Mouse (Mus musculus) MEL (cell line): Measurements from ENCODE around the gene Fbxo5. TPM values are rescaled to one million over a fixed set of nuclear protein-coding genes. Genes with fewer than 3 reads are reported as not detected.

ENCODE experiments used
- DNase-seq: peaks from one replicate; pipeline ENCODE4 v3.0.0; 2011; ENCODE audit warnings: low read depth, low spot score
- H3K27ac ChIP-seq: 2 replicates; pipeline ENCODE4 v1.5.1; 2012; ENCODE audit warnings: low read depth, mild to moderate bottlenecking, control low read depth, low read length, moderate library complexity; ENCODE audit not compliant: control insufficient read depth
- H3K27me3 ChIP-seq, 2 experiments: fragments of 150-350 bp in 1 of 2; sonication (generic) in 1 of 2; 2 replicates each; pipeline ENCODE4 v1.6.1; 2012; ENCODE audit warnings: low read length in 2 of 2, mild to moderate bottlenecking in 2 of 2, improper control_type of control experiment in 1 of 2, moderate library complexity in 1 of 2; ENCODE audit not compliant: insufficient read depth in 2 of 2, control insufficient read depth in 1 of 2
- H3K36me3 ChIP-seq, 2 experiments: 2 replicates each; pipeline ENCODE4 v1.6.1; 2012 to 2014; ENCODE audit warnings: low read length in 2 of 2, improper control_type of control experiment in 1 of 2, inconsistent platforms in 1 of 2, mild to moderate bottlenecking in 1 of 2; ENCODE audit not compliant: insufficient read depth in 2 of 2, control insufficient read depth in 1 of 2
- H3K4me1 ChIP-seq, 2 experiments: fragments of 150-350 bp in 1 of 2; sonication (generic) in 1 of 2; 2 replicates each; pipeline ENCODE4 v1.6.1; 2012; ENCODE audit warnings: low read length in 2 of 2, improper control_type of control experiment in 1 of 2, mild to moderate bottlenecking in 1 of 2; ENCODE audit not compliant: insufficient read depth in 2 of 2, control insufficient read depth in 1 of 2
- H3K4me3 ChIP-seq, 2 experiments: fragments of 150-350 bp in 1 of 2; sonication (generic) in 1 of 2; 2 replicates each; pipeline ENCODE4 v1.5.1; 2012; ENCODE audit warnings: low read depth in 2 of 2, low read length in 2 of 2, mild to moderate bottlenecking in 2 of 2, moderate library complexity in 2 of 2, control low read depth in 1 of 2, improper control_type of control experiment in 1 of 2; ENCODE audit not compliant: control insufficient read depth in 1 of 2, insufficient read depth in 1 of 2
- H3K79me2 ChIP-seq: 2 replicates; pipeline ENCODE4 v1.6.1; 2012; ENCODE audit warnings: mild to moderate bottlenecking, low read length, moderate library complexity; ENCODE audit not compliant: control insufficient read depth, poor library complexity, insufficient read depth
- H3K9ac ChIP-seq: 2 replicates; pipeline ENCODE4 v1.6.1; 2012; ENCODE audit warnings: low read depth, mild to moderate bottlenecking, control low read depth, low read length, moderate library complexity; ENCODE audit not compliant: control insufficient read depth, poor library complexity, severe bottlenecking
- H3K9me3 ChIP-seq: fragments of 150-350 bp; sonication (generic); replicated peaks from 2 replicates; pipeline ENCODE4 v1.6.1; 2012; ENCODE audit warnings: mild to moderate bottlenecking, low read length, improper control_type of control experiment, moderate library complexity; ENCODE audit not compliant: insufficient read depth
- CHD1 ChIP-seq: IDR thresholded peaks from 2 replicates; pipeline ENCODE4 v1.6.1; 2012; ENCODE audit warnings: low read depth, mild to moderate bottlenecking, inconsistent platforms, low read length, improper control_type of control experiment
- CHD2 ChIP-seq: IDR thresholded peaks from 2 replicates; pipeline ENCODE4 v1.6.1; 2011; ENCODE audit warnings: low read length, improper control_type of control experiment
- CTCF ChIP-seq, 3 experiments: IDR thresholded peaks in 2 of 3; conservative IDR thresholded peaks in 1 of 3; 2 replicates each; pipeline ENCODE4 v1.5.1; 2011 to 2012; ENCODE audit warnings: low read length in 3 of 3, low read depth in 2 of 3, mild to moderate bottlenecking in 2 of 3, improper control_type of control experiment in 1 of 3, inconsistent platforms in 1 of 3, mixed read lengths in 1 of 3, moderate library complexity in 1 of 3; ENCODE audit not compliant: control insufficient read depth in 1 of 3, insufficient read depth in 1 of 3, poor library complexity in 1 of 3, severe bottlenecking in 1 of 3
- E2F4 ChIP-seq: IDR thresholded peaks from 2 replicates; pipeline ENCODE4 v1.6.1; 2011; ENCODE audit warnings: low read depth, low read length, improper control_type of control experiment, borderline replicate concordance
- ELF1 ChIP-seq: IDR thresholded peaks from 2 replicates; pipeline ENCODE4 v1.6.1; 2014; ENCODE audit warnings: low read depth, mild to moderate bottlenecking, inconsistent platforms, low read length, improper control_type of control experiment, moderate library complexity
- EP300 ChIP-seq, 2 experiments: IDR thresholded peaks; 2 replicates each; pipeline ENCODE4 v1.6.1; 2011; ENCODE audit warnings: improper control_type of control experiment in 2 of 2, low read length in 2 of 2, low read depth in 1 of 2, mild to moderate bottlenecking in 1 of 2
- ETS1 ChIP-seq: IDR thresholded peaks from 2 replicates; pipeline ENCODE4 v1.6.1; 2012; ENCODE audit warnings: low read depth, mild to moderate bottlenecking, inconsistent platforms, low read length, improper control_type of control experiment, moderate library complexity
- GABPA ChIP-seq: IDR thresholded peaks from 2 replicates; pipeline ENCODE4 v1.6.1; 2012; ENCODE audit warnings: low read depth, mild to moderate bottlenecking, inconsistent platforms, low read length, improper control_type of control experiment, moderate library complexity
- GATA1 ChIP-seq: IDR thresholded peaks from 2 replicates; pipeline ENCODE4 v1.6.1; 2011; ENCODE audit warnings: low read depth, low read length, improper control_type of control experiment
- HCFC1 ChIP-seq: IDR thresholded peaks from 2 replicates; pipeline ENCODE4 v1.6.1; 2012; ENCODE audit warnings: low read depth, mild to moderate bottlenecking, inconsistent platforms, low read length, improper control_type of control experiment, moderate library complexity
- KAT2A ChIP-seq: conservative IDR thresholded peaks from 2 replicates; pipeline ENCODE4 v1.6.1; 2012; ENCODE audit warnings: low read depth, low read length, improper control_type of control experiment, inconsistent platforms
- MAX ChIP-seq: IDR thresholded peaks from 2 replicates; pipeline ENCODE4 v1.6.1; 2011; ENCODE audit warnings: low read length, improper control_type of control experiment
- MAZ ChIP-seq: IDR thresholded peaks from 2 replicates; pipeline ENCODE4 v1.6.1; 2012; ENCODE audit warnings: low read depth, mild to moderate bottlenecking, inconsistent platforms, low read length, improper control_type of control experiment
- MEF2A ChIP-seq: IDR thresholded peaks from 2 replicates; pipeline ENCODE4 v1.6.1; 2014; ENCODE audit warnings: low read depth, mild to moderate bottlenecking, inconsistent platforms, low read length, improper control_type of control experiment; ENCODE audit not compliant: poor library complexity, insufficient replicate concordance, severe bottlenecking; ENCODE audit errors: extremely low read depth
- MXI1 ChIP-seq: IDR thresholded peaks from 2 replicates; pipeline ENCODE4 v1.6.1; 2011; ENCODE audit warnings: mild to moderate bottlenecking, low read depth, low read length, improper control_type of control experiment
- MYB ChIP-seq: IDR thresholded peaks from 2 replicates; pipeline ENCODE4 v1.6.1; 2011; ENCODE audit warnings: mild to moderate bottlenecking, low read depth, low read length, improper control_type of control experiment
- MYC ChIP-seq: IDR thresholded peaks from 2 replicates; pipeline ENCODE4 v1.6.1; 2011; ENCODE audit warnings: low read depth, mild to moderate bottlenecking, low read length, improper control_type of control experiment, moderate library complexity
- NELFE ChIP-seq: IDR thresholded peaks from 2 replicates; pipeline ENCODE4 v1.6.1; 2011; ENCODE audit warnings: low read depth, low read length, improper control_type of control experiment
- NRF1 ChIP-seq: IDR thresholded peaks from 2 replicates; pipeline ENCODE4 v1.6.1; 2014; ENCODE audit warnings: low read depth, mild to moderate bottlenecking, inconsistent platforms, low read length, improper control_type of control experiment, moderate library complexity; ENCODE audit not compliant: poor library complexity, insufficient read depth, severe bottlenecking
- POLR2AphosphoS2 ChIP-seq: IDR thresholded peaks from 2 replicates; pipeline ENCODE4 v1.6.1; 2011; ENCODE audit warnings: low read length, improper control_type of control experiment
- POLR2AphosphoS5 ChIP-seq: IDR thresholded peaks from 2 replicates; pipeline ENCODE4 v1.6.1; 2012; ENCODE audit warnings: low read depth, borderline replicate concordance, mild to moderate bottlenecking, inconsistent platforms, low read length, moderate library complexity, mixed read lengths
- RCOR1 ChIP-seq: IDR thresholded peaks from 2 replicates; pipeline ENCODE4 v1.6.1; 2012; ENCODE audit warnings: low read depth, mild to moderate bottlenecking, inconsistent platforms, low read length, improper control_type of control experiment
- SIN3A ChIP-seq: IDR thresholded peaks from 2 replicates; pipeline ENCODE4 v1.6.1; 2012; ENCODE audit warnings: low read length, improper control_type of control experiment, inconsistent platforms
- SMC3 ChIP-seq: IDR thresholded peaks from 2 replicates; pipeline ENCODE4 v1.6.1; 2011; ENCODE audit warnings: low read depth, low read length, improper control_type of control experiment
- TAL1 ChIP-seq: IDR thresholded peaks from 2 replicates; pipeline ENCODE4 v1.6.1; 2012; ENCODE audit warnings: mild to moderate bottlenecking, inconsistent platforms, low read length, moderate library complexity, mixed read lengths
- TBP ChIP-seq: IDR thresholded peaks from 2 replicates; pipeline ENCODE4 v1.8.0; 2011; ENCODE audit warnings: low read depth, low read length, improper control_type of control experiment
- TCF12 ChIP-seq: IDR thresholded peaks from 2 replicates; pipeline ENCODE4 v1.6.1; 2014; ENCODE audit warnings: low read depth, mild to moderate bottlenecking, inconsistent platforms, low read length, improper control_type of control experiment, moderate library complexity
- UBTF ChIP-seq: IDR thresholded peaks from 2 replicates; pipeline ENCODE4 v1.6.1; 2012; ENCODE audit warnings: low read depth, mild to moderate bottlenecking, inconsistent platforms, low read length, improper control_type of control experiment, moderate library complexity, borderline replicate concordance; ENCODE audit not compliant: insufficient read depth
- USF2 ChIP-seq, 2 experiments: IDR thresholded peaks; 2 replicates each; pipeline ENCODE4 v1.6.1; 2011 to 2012; ENCODE audit warnings: improper control_type of control experiment in 2 of 2, low read length in 2 of 2, borderline replicate concordance in 1 of 2, inconsistent platforms in 1 of 2, low read depth in 1 of 2, mild to moderate bottlenecking in 1 of 2; ENCODE audit not compliant: insufficient read depth in 1 of 2
- ZMIZ1 ChIP-seq: IDR thresholded peaks from 2 replicates; pipeline ENCODE4 v1.6.1; 2012; ENCODE audit warnings: low read depth, mild to moderate bottlenecking, inconsistent platforms, low read length, improper control_type of control experiment, moderate library complexity
- polyA plus RNA-seq, 2 experiments: library from polyadenylated mRNA; stranded (reverse) in 1 of 2; unstranded in 1 of 2; fragments of >175 nt in 1 of 2; fragments of >200 nt in 1 of 2; gene quantifications; 2 replicates each; pipeline versions ENCODE4 v1.2.1 to v1.2.4; 2012; ENCODE audit warnings: low replicate concordance in 2 of 2, low read depth in 1 of 2; ENCODE audit not compliant: insufficient read length in 2 of 2, insufficient read depth in 1 of 2, missing spikeins in 1 of 2
- total RNA-seq: library from RNA; depleted of rRNA; stranded (reverse); fragments of 300-350 nt; gene quantifications from 2 replicates; pipeline ENCODE4 v1.2.3, GENCODE M21; 2012

The Fbxo5 gene
- total and polyA plus RNA-seq, 3 experiments, result 36.1 to 1,320 (median 41.0) TPM

- TF ChIP-seq MAZ, result peak; percentile 78; the same call in 1 of the 2 replicates
- no peak for TF ChIP-seq TAL1
- no peak for TF ChIP-seq GATA1
- peak; percentile 47 for TF ChIP-seq TBP
- TF ChIP-seq POLR2AphosphoS2, result peak; percentile 79
- no peak for TF ChIP-seq CTCF (IDR thresholded peaks at IDR 0.05 in 2 of 3, conservative IDR thresholded peaks at IDR 0.05 in 1 of 3; ENCODE audit: control insufficient read depth in 1 of 3, insufficient read depth in 1 of 3, low read depth in 2 of 3, low read length in 3 of 3, poor library complexity in 1 of 3, severe bottlenecking in 1 of 3)
- 0 out of 2 replicates have a peak, but pooled peaks have one; percentile 4 for TF ChIP-seq ELF1
- no peak; the same call in 1 of the 2 replicates for TF ChIP-seq MXI1
- TF ChIP-seq MEF2A, result no peak
- peak; percentile 63; the same call in 1 of the 2 replicates for TF ChIP-seq TCF12
- no peak for TF ChIP-seq KAT2A
- TF ChIP-seq ZMIZ1, result 0 out of 2 replicates have a peak, but pooled peaks have one; percentile 76
- TF ChIP-seq POLR2AphosphoS5, result no peak
- no peak for TF ChIP-seq MYC
- peak; percentile 73 for TF ChIP-seq HCFC1
- no peak for TF ChIP-seq SMC3
- peak; percentile 92 for TF ChIP-seq E2F4
- no peak for TF ChIP-seq UBTF
- TF ChIP-seq CHD2, result no peak
- no peak for TF ChIP-seq GABPA
These were observed 419 bp upstream of the Fbxo5 start (continued) for GRCm38 (mm10) chr10:5805731-5806307.

- H3K36me3 ChIP-seq, result peaks cover 19 to 42% of the 10 kb centered on the region in 2 experiments
- peak; percentile 79 for DNase-seq
- H3K27me3 ChIP-seq, result no peaks in the 10 kb centered on the region
- peak overlapping the region; percentile 93 for H3K27ac ChIP-seq
- peaks cover 0 to 17% of the 10 kb centered on the region in 2 experiments; a peak in 2 of 4 replicates for H3K4me1 ChIP-seq
- peak overlapping the region; percentile 96 for H3K9ac ChIP-seq
- H3K79me2 ChIP-seq, result peaks cover 39% of the 10 kb centered on the region
- peak overlapping the region; percentile 50 to 89 for H3K4me3 ChIP-seq
- H3K9me3 ChIP-seq, result no peaks in the 10 kb centered on the region
- TF ChIP-seq GABPA (no peak), GATA1 (peak; percentile 65), KAT2A (no peak), TAL1 (no peak), RCOR1 (no peak), NRF1 (no peak), MEF2A (no peak), MAX (peak; percentile 76), MYC (no peak; the same call in 1 of the 2 replicates), CHD2 (no peak), EP300 (IDR thresholded peaks at IDR 0.05; ENCODE audit: low read depth in 1 of 2, low read length in 2 of 2) (peak in 1 of 2 experiments; percentile 18; a peak in 1 of 4 replicates), MXI1 (peak; percentile 67), ZMIZ1 (no peak), ETS1 (no peak), HCFC1 (no peak), POLR2AphosphoS5 (peak; percentile 68; the same call in 1 of the 2 replicates), TCF12 (no peak), CHD1 (no peak), POLR2AphosphoS2 (no peak), NELFE (no peak), SMC3 (no peak), MYB (no peak), SIN3A (peak; percentile 29; the same call in 1 of the 2 replicates), USF2 (IDR thresholded peaks at IDR 0.05; ENCODE audit: borderline replicate concordance in 1 of 2, insufficient read depth in 1 of 2, low read depth in 1 of 2, low read length in 2 of 2) (no peak)
These were observed 676 bp downstream of the Fbxo5 start for GRCm38 (mm10) chr10:5804691-5805156.
